Mouse (Mus musculus): ENCODE measurements around the gene Rcn3.

GRCm38 (mm10) chr7:45117566-45117965, 25.5 kb upstream of the Rcn3 start:
- no peak for TF ChIP-seq MAX (IDR thresholded peaks at IDR 0.05; ENCODE audit: low read depth)
- TF ChIP-seq POLR2AphosphoS2 (IDR thresholded peaks at IDR 0.05; ENCODE audit: insufficient read length, low read depth) = no peak
- no peak for TF ChIP-seq USF1 (IDR thresholded peaks at IDR 0.05; ENCODE audit: low read depth)

Measured in myocyte (in vitro differentiated cells).